Mouse (Mus musculus) testis, adult 2 months (tissue): ENCODE measurements around the gene Mylk.

Experiments
- CTCF ChIP-seq: fragments of 200-500 bp; IDR thresholded peaks from 2 replicates; pipeline ENCODE4 v1.5.1; 2012; ENCODE audit warnings: low read depth, mild to moderate bottlenecking, inconsistent platforms, low read length, moderate library complexity; ENCODE audit not compliant: control insufficient read depth, insufficient read depth, insufficient replicate concordance
- POLR2A ChIP-seq: fragments of 200-500 bp; IDR thresholded peaks from 2 replicates; pipeline ENCODE4 v1.6.1; 2012; ENCODE audit warnings: low read depth, mild to moderate bottlenecking, inconsistent platforms, low read length, moderate library complexity; ENCODE audit not compliant: control insufficient read depth

- TF ChIP-seq CTCF (no peak), POLR2A (no peak)
Observed at GRCm38 (mm10) chr16:34767443-34767842, 22.4 kb downstream of the Mylk start.
